Mouse (Mus musculus) bone marrow macrophage, adult 2 months (primary cell): Measurements from ENCODE around the gene Mfsd14b. TPM values are rescaled to one million over a fixed set of nuclear protein-coding genes. Genes with fewer than 3 reads are reported as not detected.

Experiments used
- H3K27ac ChIP-seq: 2 replicates; pipeline ENCODE4 v1.5.1; 2012; ENCODE audit warnings: low read depth, low read length; ENCODE audit not compliant: insufficient read depth
- H3K4me1 ChIP-seq: 2 replicates; pipeline ENCODE4 v1.6.1; 2012; ENCODE audit warnings: low read length; ENCODE audit not compliant: control insufficient read depth, insufficient read depth
- H3K4me3 ChIP-seq: 2 replicates; pipeline ENCODE4 v1.5.1; 2012; ENCODE audit warnings: mild to moderate bottlenecking, low read length, moderate library complexity; ENCODE audit not compliant: insufficient read depth
- CTCF ChIP-seq: IDR thresholded peaks from 2 replicates; pipeline ENCODE4 v1.5.1; 2012; ENCODE audit warnings: low read depth, mild to moderate bottlenecking, low read length, moderate library complexity
- POLR2A ChIP-seq: IDR thresholded peaks from 2 replicates; pipeline ENCODE4 v1.6.1; 2012; ENCODE audit warnings: mild to moderate bottlenecking, low read depth, low read length, borderline replicate concordance
- polyA plus RNA-seq: library from polyadenylated mRNA; stranded (reverse); fragments of >200 nt; gene quantifications from 2 replicates; pipeline ENCODE4 v1.2.4, GENCODE M21; 2012; ENCODE audit not compliant: missing spikeins, insufficient read depth, insufficient read length

The Mfsd14b gene
- 47.8 and 59.2 TPM in 2 replicates for polyA plus RNA-seq

GRCm38 (mm10) chr13:65112459-65113110, at the start of gene Mfsd14b:
TSS of gene Mfsd14b (minus strand) at chr13:65112975.
- H3K27ac ChIP-seq, result peak within 1 kb of the TSS; percentile 59
- TF ChIP-seq CTCF, result no peak
- TF ChIP-seq POLR2A, result no peak
- H3K4me3 ChIP-seq, result peak within 1 kb of the TSS; percentile 94
- H3K4me1 ChIP-seq, result peaks cover 4% of the 10 kb centered on the region

- Histone ChIP-seq H3K27ac (no peak within 1 kb of the TSS), H3K4me3 (no peak within 1 kb of the TSS), H3K4me1 (no peaks in the 10 kb centered on the region)
- TF ChIP-seq POLR2A (no peak), CTCF (no peak)
Measured at GRCm38 (mm10) chr13:65149940-65150339, 37.2 kb upstream of the Mfsd14b start, which contains the start of gene Olfr466. TSS of gene Olfr466 (plus strand) at chr13:65150240.

GRCm38 (mm10) chr13:65137789-65138188, 25.0 kb upstream of the Mfsd14b start, which contains the start of gene Olfr465-ps1:
TSS of gene Olfr465-ps1 (plus strand) at chr13:65138089.
- no peak for TF ChIP-seq POLR2A
- no peak for TF ChIP-seq CTCF
- no peak within 1 kb of the TSS for H3K27ac ChIP-seq
- H3K4me3 ChIP-seq, result no peak within 1 kb of the TSS
- H3K4me1 ChIP-seq, result no peaks in the 10 kb centered on the region

GRCm38 (mm10) chr13:65127063-65127847, 14.5 kb upstream of the Mfsd14b start:
- H3K4me3 ChIP-seq, result no peak overlapping the region
- TF ChIP-seq POLR2A, result no peak
- TF ChIP-seq CTCF, result peak; percentile 18; the same call in 1 of the 2 replicates
- H3K27ac ChIP-seq, result no peak overlapping the region
- no peaks in the 10 kb centered on the region for H3K4me1 ChIP-seq

- H3K4me3 ChIP-seq, result no peak overlapping the region
- H3K27ac ChIP-seq, result no peak overlapping the region
- H3K4me1 ChIP-seq, result no peaks in the 10 kb centered on the region
- no peak for TF ChIP-seq CTCF
- no peak for TF ChIP-seq POLR2A
Measured at GRCm38 (mm10) chr13:65122111-65122510, 9.3 kb upstream of the Mfsd14b start.

GRCm38 (mm10) chr13:65120984-65121383, 8.2 kb upstream of the Mfsd14b start:
- H3K27ac ChIP-seq, result no peak overlapping the region
- no peak overlapping the region for H3K4me3 ChIP-seq
- no peaks in the 10 kb centered on the region for H3K4me1 ChIP-seq
- TF ChIP-seq CTCF (no peak), POLR2A (no peak)

- no peak for TF ChIP-seq CTCF
- TF ChIP-seq POLR2A, result no peak
- H3K27ac ChIP-seq, result peak overlapping the region; percentile 43; the same call in 1 of the 2 replicates
- peak overlapping the region; percentile 94 for H3K4me3 ChIP-seq
- peaks cover 4% of the 10 kb centered on the region for H3K4me1 ChIP-seq
Measured at GRCm38 (mm10) chr13:65113239-65113638, 464 bp upstream of the Mfsd14b start.

- Histone ChIP-seq H3K27ac (peak overlapping the region; percentile 59), H3K4me3 (peak overlapping the region; percentile 94), H3K4me1 (peaks cover 4% of the 10 kb centered on the region)
- no peak for TF ChIP-seq CTCF
- no peak for TF ChIP-seq POLR2A
Measured at GRCm38 (mm10) chr13:65111961-65112360, 814 bp downstream of the Mfsd14b start.

- Histone ChIP-seq H3K4me1 (peaks cover 21% of the 10 kb centered on the region), H3K4me3 (no peak overlapping the region), H3K27ac (no peak overlapping the region)
- TF ChIP-seq POLR2A, result no peak
- TF ChIP-seq CTCF, result no peak
Measured at GRCm38 (mm10) chr13:65101232-65101631, 11.5 kb downstream of the Mfsd14b start.

GRCm38 (mm10) chr13:65100678-65101077, 12.1 kb downstream of the Mfsd14b start:
- Histone ChIP-seq H3K27ac (no peak overlapping the region), H3K4me3 (no peak overlapping the region), H3K4me1 (peaks cover 24% of the 10 kb centered on the region)
- no peak for TF ChIP-seq POLR2A
- TF ChIP-seq CTCF, result no peak
